Mouse (Mus musculus) CD4-positive naive resting alpha-beta T cell, adult 76 days (primary cell): ENCODE data around the gene Adap1. TPM values are rescaled to one million over a fixed set of nuclear protein-coding genes. Genes with fewer than 3 reads are reported as not detected.

ENCODE experiments used
- total RNA-seq: library from RNA; stranded (reverse); gene quantifications from one replicate; pipeline ENCODE4 v1.2.4, GENCODE M21; 2023

Gene Adap1
- 3.9 TPM for total RNA-seq

GRCm38 (mm10) chr5:139325395-139325966 is at the start of gene Adap1:
TSS of gene Adap1 (minus strand) at chr5:139325622.

GRCm38 (mm10) chr5:139352317-139352716 is 26.9 kb upstream of the Adap1 start, which contains the start of gene Cyp2w1:
TSS of gene Cyp2w1 (plus strand) at chr5:139352617.

GRCm38 (mm10) chr5:139351134-139351533 is 25.7 kb upstream of the Adap1 start, which contains the start of gene Cox19:
TSS of gene Cox19 (minus strand) at chr5:139351418.

GRCm38 (mm10) chr5:139252081-139252909 is 73.1 kb downstream of the Adap1 start, which contains the start of gene Get4:
TSS of gene Get4 (plus strand) at chr5:139252324.

Other genes with a start within 250 kb of the Adap1 start
- 1.5 TPM for gene Prkar1b, start 175.6 kb downstream of the Adap1 start, total RNA-seq
- 16.7 TPM for gene Dnaaf5, start 175.4 kb downstream of the Adap1 start, total RNA-seq
- gene Sun1, start 125.0 kb downstream of the Adap1 start, total RNA-seq = 68.0 TPM
- gene Get4, start 73.3 kb downstream of the Adap1 start, total RNA-seq = 46.6 TPM
- gene Cox19, start 25.8 kb upstream of the Adap1 start, total RNA-seq = 21.9 TPM
- not detected for gene Cyp2w1, start 27.0 kb upstream of the Adap1 start, total RNA-seq
- 20.5 TPM for gene Gpr146, start 52.1 kb upstream of the Adap1 start, total RNA-seq
- gene C130050O18Rik, start 79.7 kb upstream of the Adap1 start, total RNA-seq = 0.70 TPM
- not detected for gene Gper1, start 97.5 kb upstream of the Adap1 start, total RNA-seq
- gene 3110082I17Rik, start 134.9 kb upstream of the Adap1 start, total RNA-seq = 2.2 TPM
- gene Zfand2a, start 158.9 kb upstream of the Adap1 start, total RNA-seq = 129 TPM
- not detected for gene Uncx, start 217.9 kb upstream of the Adap1 start, total RNA-seq